30 mouse cellular contexts compared by ENCODE assay signal in genomic region chr2:65694485-65694884, GRCm38 (mm10).
A peak's percentile ranks its signal among the peaks of the same experiment; 100 is the strongest.
DNase-seq lines count a peak whose midpoint lies in the region; ATAC-seq lines count a peak whose summit lies in the region.
"Had no signal": no experiment of that assay in that cellular context is flagged by ENCODE, and none has a peak within 500 bp of the region (broad histone marks: within the 10 kb centered on the region; RNA-seq: fewer than 3 reads in every experiment).

No protein-coding gene starts in this region.

- ATAC-seq in forebrain, embryonic 13.5 days = no peak
- ATAC-seq: forebrain, embryonic 16.5 days; hindbrain, embryonic 16.5 days; intestine, embryonic 15.5 days; Patski had no signal

- no peak overlapping the region for H3K27ac ChIP-seq in forebrain, embryonic 13.5 days
- H3K27ac ChIP-seq: embryonic facial prominence, embryonic 10.5 days; embryonic facial prominence, embryonic 13.5 days; forebrain, embryonic 12.5 days; heart, adult 2 months; heart, embryonic 10.5 days; heart, embryonic 13.5 days; hindbrain, embryonic 13.5 days; intestine, embryonic 15.5 days had no signal

- H3K4me2 ChIP-seq in forebrain, embryonic 13.5 days = no peak overlapping the region
- H3K4me2 ChIP-seq: embryonic facial prominence, embryonic 13.5 days; forebrain, embryonic 12.5 days; heart, embryonic 13.5 days; hindbrain, embryonic 13.5 days; intestine, embryonic 15.5 days had no signal

- 0 out of 2 replicates have a peak, but pooled peaks cover 3% of the 10 kb centered on the region for H3K36me3 ChIP-seq in forebrain, embryonic 13.5 days (ENCODE audit: poor library complexity, severe bottlenecking)
- H3K36me3 ChIP-seq: embryonic facial prominence, embryonic 10.5 days; embryonic facial prominence, embryonic 13.5 days; forebrain, embryonic 12.5 days; G1E; heart, embryonic 10.5 days; heart, embryonic 13.5 days; intestine, embryonic 15.5 days had no signal

- H3K9ac ChIP-seq in forebrain, embryonic 13.5 days = no peak overlapping the region
- H3K9ac ChIP-seq: embryonic facial prominence, embryonic 13.5 days; forebrain, embryonic 12.5 days; heart, embryonic 13.5 days; hindbrain, embryonic 13.5 days; intestine, embryonic 15.5 days had no signal

- peak; percentile 31 for DNase-seq in cerebellum, adult 11-12 months
- DNase-seq in cerebellum, postnatal 4 days (ENCODE audit: low spot score in 2 of 2) = no peak
- DNase-seq in brain, adult 2 months (ENCODE audit: low read depth, low spot score) = peak; percentile 56
- DNase-seq in cerebellum, adult 9-10 months = peak; percentile 53
- DNase-seq in telencephalon, adult 2 months (ENCODE audit: low read depth, low spot score) = peak; percentile 17
- no peak for DNase-seq in gastrocnemius, postnatal 14 days
- DNase-seq: adrenal gland, postnatal 10 days; adrenal gland, postnatal 36 days; B cell, adult 2 months; embryo, embryonic 11 days; gastrocnemius, postnatal 36 days; heart, adult 2 months; heart, postnatal 14 days; heart, postnatal 4 days; kidney, adult 11 months; kidney, adult 8-10 months had no signal

- H3K27me3 ChIP-seq in forebrain, embryonic 13.5 days = no peaks in the 10 kb centered on the region
- H3K27me3 ChIP-seq: CH12.LX; embryonic facial prominence, embryonic 13.5 days; forebrain, embryonic 12.5 days; heart, embryonic 13.5 days; hindbrain, embryonic 13.5 days; intestine, embryonic 15.5 days; Patski had no signal

- WGBS in forebrain, embryonic 13.5 days = 82% methylated on average over 3 of the region's 3 CpGs

- no peaks in the 10 kb centered on the region for H3K9me3 ChIP-seq in forebrain, embryonic 13.5 days (replicated peaks)
- H3K9me3 ChIP-seq: embryonic facial prominence, embryonic 10.5 days; embryonic facial prominence, embryonic 13.5 days; forebrain, embryonic 12.5 days; heart, embryonic 10.5 days; heart, embryonic 13.5 days; hindbrain, embryonic 13.5 days; intestine, embryonic 15.5 days had no signal

- intact Hi-C loops in gastrocnemius, postnatal 14 days (cut with DNase I; ENCODE audit: low total_unique reads) = no loop called here

- H3K4me1 ChIP-seq in forebrain, embryonic 13.5 days = no peaks in the 10 kb centered on the region
- H3K4me1 ChIP-seq: embryonic facial prominence, embryonic 10.5 days; forebrain, embryonic 12.5 days; heart, embryonic 10.5 days; heart, embryonic 13.5 days; hindbrain, embryonic 13.5 days; intestine, embryonic 15.5 days had no signal

- H3K4me3 ChIP-seq in forebrain, embryonic 13.5 days = no peak overlapping the region
- H3K4me3 ChIP-seq: embryonic facial prominence, embryonic 10.5 days; embryonic facial prominence, embryonic 13.5 days; erythroblast, embryonic 14.5 days; forebrain, embryonic 12.5 days; heart, adult 2 months; heart, embryonic 10.5 days; heart, embryonic 13.5 days; hindbrain, embryonic 13.5 days; intestine, embryonic 15.5 days had no signal

Comparison
In these comparisons a context has a peak if more than half of its experiments do, and no peak if none do; other contexts are left out.
1. DNase-seq: peak in cerebellum, adult 11-12 months (single experiment), brain, adult 2 months (single experiment), cerebellum, adult 9-10 months (single experiment) and telencephalon, adult 2 months (single experiment); none in cerebellum, postnatal 4 days (0 of 2) and gastrocnemius, postnatal 14 days (single experiment).